Mouse (Mus musculus) forebrain, embryonic 16.5 days (tissue): Measurements from ENCODE around the gene Mak. TPM values are rescaled to one million over a fixed set of nuclear protein-coding genes. Genes with fewer than 3 reads are reported as not detected.

Experiments
- ATAC-seq: fragments of 200-750 bp; cut with Nextera tagmentation; 2 replicates; pipeline ENCODE4 v1.8.0; 2017; ENCODE audit warnings: mild to moderate bottlenecking, moderate library complexity
- H3K27ac ChIP-seq: fragments of 300-500 bp; sonication (generic); 2 replicates; pipeline ENCODE4 v1.5.1; 2014; ENCODE audit warnings: low read length, control low read depth
- H3K27me3 ChIP-seq: fragments of 300-500 bp; sonication (generic); replicated peaks from 2 replicates; pipeline ENCODE4 v1.6.1; 2014; ENCODE audit warnings: low read length; ENCODE audit not compliant: control insufficient read depth, insufficient read depth
- H3K36me3 ChIP-seq: fragments of 300-500 bp; sonication (generic); 2 replicates; pipeline ENCODE4 v1.6.1; 2014; ENCODE audit not compliant: control insufficient read depth, insufficient read depth
- H3K4me1 ChIP-seq: fragments of 300-500 bp; sonication (generic); replicated peaks from 2 replicates; pipeline ENCODE4 v1.6.1; 2014; ENCODE audit warnings: low read length; ENCODE audit not compliant: control insufficient read depth, insufficient read depth
- H3K4me2 ChIP-seq: fragments of 300-500 bp; sonication (generic); 2 replicates; pipeline ENCODE4 v1.6.1; 2014; ENCODE audit warnings: mild to moderate bottlenecking, low read length, control low read depth
- H3K4me3 ChIP-seq: fragments of 300-500 bp; sonication (generic); replicated peaks from 2 replicates; pipeline ENCODE4 v1.5.1; 2014; ENCODE audit warnings: mild to moderate bottlenecking, low read length, control low read depth
- H3K9ac ChIP-seq: fragments of 300-500 bp; sonication (generic); replicated peaks from 2 replicates; pipeline ENCODE4 v1.6.1; 2014; ENCODE audit warnings: low read depth, low read length, control low read depth
- H3K9me3 ChIP-seq: fragments of 300-500 bp; sonication (generic); 2 replicates; pipeline ENCODE4 v1.6.1; 2016; ENCODE audit warnings: low read length; ENCODE audit not compliant: control insufficient read depth
- WGBS: fragments of 180-500 bp; shearing (Covaris S2); extraction: QIAGEN DNeasy Blood & Tissue Kit; methylation state at CpG from one replicate; pipeline ENCODE4 v1.1.7; 2014; 5-methylcytosine and 5-hydroxymethylcytosine counted together
- polyA plus RNA-seq: library from polyadenylated mRNA; unstranded; fragments of >200 nt; fragmentation: Nextera tagmentation; extraction: Ambion mirVana; gene quantifications from 2 replicates; pipeline ENCODE4 v1.2.1, GENCODE M21; 2015

Mak gene
- polyA plus RNA-seq, 1 experiment from 2014 or later: 2.1 TPM

DNA sequence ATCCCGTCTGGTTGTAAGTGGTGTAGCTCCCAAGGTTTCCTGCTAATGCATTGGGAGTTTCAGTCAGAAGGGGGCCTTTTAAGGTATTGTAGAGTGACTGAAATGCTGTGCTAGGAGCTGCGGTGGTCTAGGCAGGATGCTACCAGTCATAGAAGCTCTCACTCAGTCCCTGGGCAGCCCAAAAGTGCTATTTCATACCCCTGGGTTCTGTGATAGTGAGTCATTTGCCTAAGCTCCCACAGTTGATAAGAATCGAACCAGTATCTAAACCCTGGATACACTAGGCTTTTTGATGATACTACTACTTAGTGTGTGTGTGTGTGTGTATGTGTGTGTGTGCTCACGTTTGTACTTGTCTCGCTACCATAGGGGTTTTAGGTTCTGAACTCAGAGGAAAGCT lies 49.4 kb downstream of the Mak start:
- H3K4me2 ChIP-seq: no peak overlapping the region
- no peak for ATAC-seq
- no peaks in the 10 kb centered on the region for H3K36me3 ChIP-seq
- H3K27ac ChIP-seq: no peak overlapping the region
- no peaks in the 10 kb centered on the region for H3K4me1 ChIP-seq
- no peaks in the 10 kb centered on the region for H3K9me3 ChIP-seq
- H3K9ac ChIP-seq: no peak overlapping the region
- no peaks in the 10 kb centered on the region for H3K27me3 ChIP-seq
- H3K4me3 ChIP-seq: no peak overlapping the region
- WGBS: 78% methylated on average over 5 of the region's 5 CpGs

DNA sequence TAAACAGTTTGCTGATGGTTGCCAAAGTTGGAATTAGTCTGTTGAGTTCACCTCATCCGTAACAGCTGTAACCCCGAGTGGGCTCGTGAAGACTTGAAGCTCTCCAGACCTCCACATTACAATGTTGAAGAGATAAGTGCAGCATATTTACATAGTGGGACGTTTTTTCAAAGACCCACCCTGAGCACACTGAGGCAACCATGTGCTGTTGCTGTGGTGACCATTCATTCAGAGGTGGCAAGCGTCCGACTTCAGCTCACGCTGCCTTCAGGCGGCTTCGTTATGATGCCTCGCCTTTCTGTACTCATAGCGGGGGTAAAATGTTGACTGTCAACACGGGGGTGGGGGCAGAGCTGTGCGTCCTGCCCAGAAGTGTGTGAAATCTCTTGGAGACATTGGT lies 57.4 kb downstream of the Mak start:
- ATAC-seq: no peak
- Histone ChIP-seq H3K4me1 (peaks cover 6% of the 10 kb centered on the region), H3K27me3 (no peaks in the 10 kb centered on the region), H3K4me2 (no peak overlapping the region), H3K27ac (no peak overlapping the region), H3K4me3 (no peak overlapping the region), H3K9ac (no peak overlapping the region), H3K36me3 (peaks cover 5% of the 10 kb centered on the region; the same call in 1 of the 2 replicates), H3K9me3 (no peaks in the 10 kb centered on the region)
- 70% methylated on average over 13 of the region's 13 CpGs for WGBS

DNA sequence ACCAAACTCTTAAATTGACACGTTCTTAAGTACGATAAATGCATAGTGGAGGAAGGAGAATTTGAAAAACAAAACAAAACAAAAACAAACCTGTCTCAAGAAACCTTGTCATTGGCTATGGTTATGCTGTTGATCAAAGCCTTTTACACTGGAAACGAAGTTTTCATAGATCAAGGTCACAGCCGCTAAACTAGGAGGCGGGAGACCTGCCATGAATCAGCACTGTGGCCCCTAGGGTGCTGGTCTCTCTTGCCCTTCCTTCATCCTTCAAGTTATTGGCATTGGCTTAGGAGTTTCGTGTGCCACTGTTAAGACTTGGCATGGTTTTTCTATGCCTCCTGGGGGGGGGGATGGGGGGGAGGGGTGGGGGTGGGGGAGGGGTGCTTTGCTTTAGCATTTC lies 57.9 kb downstream of the Mak start:
- no peaks in the 10 kb centered on the region for H3K27me3 ChIP-seq
- H3K36me3 ChIP-seq: peaks cover 5% of the 10 kb centered on the region; the same call in 1 of the 2 replicates
- no peak for ATAC-seq
- H3K4me1 ChIP-seq: peaks cover 11% of the 10 kb centered on the region
- no peak overlapping the region for H3K4me2 ChIP-seq
- no peaks in the 10 kb centered on the region for H3K9me3 ChIP-seq
- H3K27ac ChIP-seq: no peak overlapping the region
- 87% methylated on average over 6 of the region's 6 CpGs for WGBS
- H3K4me3 ChIP-seq: no peak overlapping the region
- no peak overlapping the region for H3K9ac ChIP-seq

DNA sequence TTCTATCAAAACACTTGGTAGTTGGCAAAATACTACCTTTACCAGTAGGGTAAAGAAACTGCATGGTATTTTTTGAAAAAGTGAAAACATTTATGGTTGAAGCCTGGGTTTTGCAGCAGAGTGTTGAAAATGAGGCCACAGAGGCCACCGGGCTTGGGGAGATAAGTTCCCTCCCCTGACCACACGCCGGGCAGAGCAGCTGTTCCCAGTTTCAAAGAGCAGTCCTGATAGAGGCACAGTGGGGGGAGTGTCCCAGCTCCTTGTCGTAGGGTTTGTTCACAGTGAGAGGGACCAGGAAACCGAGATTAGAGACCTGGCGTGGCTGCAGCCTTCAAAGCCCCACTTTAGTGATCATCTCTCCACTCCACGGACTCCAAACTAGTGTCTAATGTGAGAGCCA lies 59.0 kb downstream of the Mak start:
- no peaks in the 10 kb centered on the region for H3K27me3 ChIP-seq
- no peak overlapping the region for H3K9ac ChIP-seq
- H3K4me1 ChIP-seq: peaks cover 16% of the 10 kb centered on the region
- no peak overlapping the region for H3K4me3 ChIP-seq
- 77% methylated on average over 7 of the region's 7 CpGs for WGBS
- ATAC-seq: no peak
- H3K36me3 ChIP-seq: peaks cover 5% of the 10 kb centered on the region; the same call in 1 of the 2 replicates
- H3K9me3 ChIP-seq: no peaks in the 10 kb centered on the region
- H3K4me2 ChIP-seq: no peak overlapping the region
- no peak overlapping the region for H3K27ac ChIP-seq

DNA sequence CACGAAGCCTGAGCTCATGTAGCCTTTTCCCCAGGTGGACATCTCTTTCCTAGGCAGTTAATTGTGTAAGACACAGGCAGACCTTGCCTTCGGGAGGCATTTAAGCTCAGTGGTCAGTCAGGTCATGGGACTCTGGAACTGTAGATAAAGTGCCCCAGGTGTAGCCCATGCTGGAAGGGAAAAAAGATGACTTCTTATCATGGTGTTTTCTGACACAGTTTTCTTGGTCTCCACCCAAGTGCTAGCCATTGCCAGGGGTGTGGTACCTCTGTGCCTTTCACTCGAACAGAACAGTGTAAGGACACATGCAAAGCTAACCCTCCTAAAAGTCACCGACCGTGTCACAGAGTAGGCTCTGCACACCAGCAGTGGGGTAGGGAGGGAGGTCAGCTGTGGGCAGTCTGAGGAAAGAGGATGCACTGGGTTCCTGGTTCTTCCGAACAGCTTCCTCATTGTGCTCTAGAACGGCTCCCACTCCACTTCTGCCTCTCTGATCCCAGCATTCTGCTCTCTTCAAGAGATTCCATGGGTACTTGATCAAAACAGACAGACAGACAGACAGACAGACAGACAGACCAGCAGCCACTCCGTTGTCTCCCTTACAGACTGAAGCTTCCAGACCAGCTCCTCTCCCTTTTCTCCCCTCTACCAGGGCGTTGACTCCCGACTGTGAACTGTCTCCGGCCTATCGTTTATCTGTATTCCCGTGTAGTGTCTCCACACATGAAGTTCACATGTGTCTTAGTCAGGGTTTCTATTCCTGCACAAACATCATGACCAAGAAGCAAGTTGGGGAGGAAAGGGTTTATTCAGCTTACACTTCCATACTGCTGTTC lies 60.5 kb downstream of the Mak start:
- ATAC-seq: no peak
- 94% methylated on average over 13 of the region's 13 CpGs for WGBS

DNA sequence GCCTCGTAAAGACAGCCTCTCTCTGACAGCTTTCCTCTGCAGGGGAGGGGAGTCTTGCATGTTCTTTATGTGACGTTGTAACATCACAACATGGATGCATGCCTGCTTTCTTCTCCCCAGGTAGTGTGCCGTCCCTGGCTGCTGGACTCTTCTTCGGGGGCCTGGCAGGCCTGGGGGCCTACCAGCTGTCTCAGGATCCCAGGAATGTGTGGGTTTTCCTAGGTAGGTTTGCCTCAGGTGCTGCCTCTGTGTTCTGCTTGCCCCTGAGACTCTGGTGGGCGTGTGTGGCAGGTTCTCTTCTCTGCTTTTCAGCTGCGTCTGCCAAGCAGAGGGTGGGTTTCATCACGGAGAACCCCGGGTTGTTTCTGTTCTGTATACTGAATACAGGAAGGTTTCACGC lies 61.3 kb downstream of the Mak start:
- Histone ChIP-seq H3K27ac (no peak overlapping the region), H3K27me3 (no peaks in the 10 kb centered on the region), H3K4me3 (no peak overlapping the region), H3K9ac (no peak overlapping the region), H3K9me3 (no peaks in the 10 kb centered on the region), H3K4me1 (peaks cover 16% of the 10 kb centered on the region), H3K4me2 (no peak overlapping the region), H3K36me3 (peaks cover 5% of the 10 kb centered on the region)
- ATAC-seq: no peak
- WGBS: 92% methylated on average over 9 of the region's 9 CpGs

More for the DNA sequence above, 60.5 kb downstream of the Mak start:
- no peak overlapping the region for H3K9ac ChIP-seq
- H3K4me3 ChIP-seq: no peak overlapping the region
- no peak overlapping the region for H3K4me2 ChIP-seq
- no peaks in the 10 kb centered on the region for H3K27me3 ChIP-seq
- H3K36me3 ChIP-seq: peaks cover 8% of the 10 kb centered on the region; the same call in 1 of the 2 replicates
- no peak overlapping the region for H3K27ac ChIP-seq
- H3K4me1 ChIP-seq: peaks cover 16% of the 10 kb centered on the region
- H3K9me3 ChIP-seq: no peaks in the 10 kb centered on the region

DNA sequence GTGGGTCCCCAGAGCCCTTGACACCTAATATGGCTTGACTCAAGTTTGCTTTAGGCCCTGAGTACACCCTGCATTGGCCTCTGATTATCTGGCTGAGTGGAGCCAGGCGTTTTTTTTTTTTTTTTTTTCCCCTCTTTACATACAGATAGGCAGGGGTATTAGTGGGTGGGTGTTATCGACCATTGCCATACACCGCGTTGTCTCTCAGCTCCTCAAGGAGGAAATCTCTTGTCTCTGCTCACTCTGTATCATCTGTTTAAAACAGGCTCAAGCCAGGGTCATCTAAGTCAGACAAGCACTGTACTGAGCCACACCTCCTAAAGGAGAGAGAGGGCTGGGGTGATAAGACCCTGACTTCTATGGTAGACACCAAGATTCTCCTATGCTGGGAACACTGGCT lies 61.7 kb downstream of the Mak start:
- no peak for ATAC-seq
- H3K27me3 ChIP-seq: no peaks in the 10 kb centered on the region
- H3K36me3 ChIP-seq: peaks cover 8% of the 10 kb centered on the region
- H3K4me3 ChIP-seq: no peak overlapping the region
- no peak overlapping the region for H3K4me2 ChIP-seq
- WGBS: 86% methylated on average over 4 of the region's 4 CpGs
- H3K27ac ChIP-seq: no peak overlapping the region
- no peaks in the 10 kb centered on the region for H3K9me3 ChIP-seq
- H3K4me1 ChIP-seq: peaks cover 16% of the 10 kb centered on the region
- no peak overlapping the region for H3K9ac ChIP-seq

DNA sequence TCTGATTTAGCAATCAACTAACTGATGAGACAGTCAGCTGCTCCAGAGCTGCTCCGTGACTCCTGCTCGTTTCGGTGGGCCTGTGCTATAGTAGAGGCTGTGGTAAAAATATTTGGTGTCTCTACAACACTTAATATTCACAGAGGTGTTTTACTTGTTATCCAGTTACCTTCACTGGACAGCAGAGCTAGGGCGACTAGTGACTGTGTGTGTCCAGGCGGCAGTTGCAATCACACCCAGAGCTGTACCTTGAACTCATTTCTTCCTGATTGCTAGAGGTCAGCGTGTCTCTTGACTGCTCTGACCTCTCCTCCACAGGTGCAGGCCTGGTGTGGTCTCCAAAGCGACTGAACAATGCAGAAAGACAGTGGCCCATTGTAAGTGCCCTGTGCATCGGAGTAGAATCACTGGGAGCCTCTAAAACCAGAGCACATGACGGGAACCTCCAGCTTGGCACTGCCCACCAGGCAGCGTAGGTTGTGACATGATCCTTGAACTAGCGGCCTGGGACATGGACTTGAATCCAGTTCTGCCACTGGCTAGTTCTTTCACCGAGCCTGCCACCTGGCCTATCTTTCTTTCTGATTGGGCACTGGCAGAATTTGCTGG lies 62.6 kb downstream of the Mak start:
- Histone ChIP-seq H3K27ac (no peak overlapping the region; the same call in 1 of the 2 replicates), H3K4me3 (peak overlapping the region; percentile 83), H3K9me3 (no peaks in the 10 kb centered on the region), H3K36me3 (peaks cover 16% of the 10 kb centered on the region), H3K27me3 (no peaks in the 10 kb centered on the region), H3K4me2 (peak overlapping the region; percentile 84), H3K9ac (peak overlapping the region; percentile 68), H3K4me1 (peaks cover 16% of the 10 kb centered on the region)
- ATAC-seq: no peak; the same call in 1 of the 2 replicates
- WGBS: 33% methylated on average over 12 of the region's 12 CpGs

DNA sequence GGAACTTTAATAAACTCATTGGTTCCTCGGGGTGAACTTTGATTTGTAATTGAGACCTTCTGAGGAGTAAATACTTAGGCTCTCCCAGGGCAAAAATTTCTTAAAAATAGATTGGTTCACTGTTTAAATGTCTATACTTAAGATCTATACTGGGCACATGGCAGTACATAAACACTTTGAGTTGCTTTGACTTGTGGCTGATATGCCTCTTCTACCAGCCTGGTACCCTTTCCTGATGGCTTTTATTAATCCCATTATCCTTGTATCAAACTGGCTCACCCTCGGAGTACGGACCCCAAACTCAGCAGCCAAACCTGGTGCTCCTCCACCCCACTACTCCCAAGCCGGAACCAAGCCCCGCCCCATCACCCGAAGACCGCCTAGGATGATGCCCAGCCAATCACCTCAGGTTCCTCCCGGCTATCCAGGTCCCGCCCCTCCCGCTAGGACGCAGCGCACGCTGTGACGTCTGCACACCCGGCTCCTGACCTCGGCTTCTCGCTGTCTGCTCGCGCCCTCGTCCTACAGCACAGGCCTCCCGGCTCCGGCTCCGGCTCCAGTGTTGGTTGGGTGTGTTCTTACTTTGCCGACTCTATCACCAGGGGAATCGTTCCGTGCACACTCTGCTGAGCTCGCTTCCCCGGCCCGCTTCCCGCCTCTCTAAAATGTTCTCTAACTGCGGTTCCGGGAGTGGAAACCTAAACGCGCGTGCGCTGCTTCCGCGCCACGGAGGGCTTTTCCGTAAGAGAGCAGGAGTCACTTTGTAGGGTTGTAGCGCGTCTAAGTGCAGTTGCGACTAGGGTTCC lies 63.5 kb downstream of the Mak start, which contains the start of gene Tmem14c:
Gene Tmem14c, plus strand, starts transcription at position 464 of the 806 bp plus-strand sequence.
- Histone ChIP-seq H3K4me1 (peaks cover 16% of the 10 kb centered on the region), H3K4me2 (peak within 1 kb of the TSS; percentile 84), H3K9me3 (no peaks in the 10 kb centered on the region), H3K9ac (peak within 1 kb of the TSS; percentile 68), H3K27ac (peak within 1 kb of the TSS; percentile 87), H3K36me3 (peaks cover 17% of the 10 kb centered on the region), H3K27me3 (no peaks in the 10 kb centered on the region), H3K4me3 (peak within 1 kb of the TSS; percentile 83)
- whole genome bisulfite sequencing: under 1% methylated on average over 43 of the region's 43 CpGs
- ATAC-seq: peak; percentile 99
